Mouse (Mus musculus) large intestine, adult 2 months (tissue): Measurements from ENCODE around the gene Tex35. TPM values are rescaled to one million over a fixed set of nuclear protein-coding genes. Genes with fewer than 3 reads are reported as not detected.

Experiments
- DNase-seq: peaks from one replicate; pipeline ENCODE4 v3.0.0-alpha.2; 2012; ENCODE audit warnings: low read depth, low spot score
- WGBS: fragments of 180-500 bp; shearing (Covaris S2); methylation state at CpG from one replicate; pipeline ENCODE4 v1.1.7; 2018; 5-methylcytosine and 5-hydroxymethylcytosine counted together
- polyA plus RNA-seq: library from polyadenylated mRNA; depleted of rRNA; stranded (reverse); fragments of >200 nt; gene quantifications from 2 replicates; pipeline ENCODE4 v1.2.3, GENCODE M21; 2012

The Tex35 gene
- polyA plus RNA-seq, 1 experiment = not detected

GRCm38 (mm10) chr1:157086097-157086994 lies 22.1 kb downstream of the Tex35 start:
- 9% methylated on average over 25 of the region's 25 CpGs for WGBS
- no peak for DNase-seq

GRCm38 (mm10) chr1:157082931-157083330 lies 25.5 kb downstream of the Tex35 start:
- DNase-seq = no peak
- 71% methylated on average over 4 of the region's 4 CpGs for WGBS

GRCm38 (mm10) chr1:157081999-157082398 lies 26.5 kb downstream of the Tex35 start:
- WGBS = 71% methylated on average over 8 of the region's 8 CpGs
- no peak for DNase-seq

- 49% methylated on average over 15 of the region's 15 CpGs for WGBS
- DNase-seq = no peak
Observed at GRCm38 (mm10) chr1:157081076-157081804, 27.2 kb downstream of the Tex35 start.

GRCm38 (mm10) chr1:157080071-157080470 lies 28.4 kb downstream of the Tex35 start:
- no peak for DNase-seq
- WGBS = 83% methylated on average over 7 of the region's 7 CpGs

- 43% methylated on average over 11 of the region's 11 CpGs for WGBS
- no peak for DNase-seq
Observed at GRCm38 (mm10) chr1:157079384-157080025, 29.0 kb downstream of the Tex35 start.

GRCm38 (mm10) chr1:157076781-157077705 lies 31.4 kb downstream of the Tex35 start:
- no peak for DNase-seq
- WGBS = 51% methylated on average over 43 of the region's 43 CpGs

- 1% methylated on average over 15 of the region's 15 CpGs for WGBS
- DNase-seq = no peak
Observed at GRCm38 (mm10) chr1:157076257-157076656, 32.2 kb downstream of the Tex35 start.

- WGBS = 83% methylated on average over 7 of the region's 7 CpGs
Observed at GRCm38 (mm10) chr1:157074937-157075336, 33.5 kb downstream of the Tex35 start.

GRCm38 (mm10) chr1:157074371-157074770 lies 34.1 kb downstream of the Tex35 start:
- WGBS = 85% methylated on average over 6 of the region's 6 CpGs
- no peak for DNase-seq

More at GRCm38 (mm10) chr1:157074937-157075336, 33.5 kb downstream of the Tex35 start:
- DNase-seq = no peak

- 19% methylated on average over 4 of the region's 4 CpGs for WGBS
- DNase-seq = peak; percentile 76
Observed at GRCm38 (mm10) chr1:157073592-157073991, 34.9 kb downstream of the Tex35 start.

GRCm38 (mm10) chr1:157069181-157069828 lies 39.2 kb downstream of the Tex35 start:
- no peak for DNase-seq
- 92% methylated on average over 15 of the region's 15 CpGs for WGBS

- no peak for DNase-seq
Observed at GRCm38 (mm10) chr1:157068316-157068715, 40.2 kb downstream of the Tex35 start.

GRCm38 (mm10) chr1:157065819-157066730 lies 42.4 kb downstream of the Tex35 start:
- DNase-seq = no peak
- WGBS = 88% methylated on average over 12 of the region's 12 CpGs

GRCm38 (mm10) chr1:157063318-157064115 lies 45.0 kb downstream of the Tex35 start:
- WGBS = 72% methylated on average over 13 of the region's 13 CpGs
- DNase-seq = no peak

- 52% methylated on average over 5 of the region's 5 CpGs for WGBS
- DNase-seq = no peak
Observed at GRCm38 (mm10) chr1:157062445-157062825, 46.0 kb downstream of the Tex35 start.
